Mouse (Mus musculus) midbrain, embryonic 11.5 days (tissue): ENCODE data around the gene Tub. TPM values are rescaled to one million over a fixed set of nuclear protein-coding genes. Genes with fewer than 3 reads are reported as not detected.
A peak's percentile ranks its signal among the peaks of the same experiment; 100 is the strongest.

Source experiments
- ATAC-seq: fragments of 200-750 bp; cut with Nextera tagmentation; 2 replicates; pipeline ENCODE4 v1.8.0; 2017; ENCODE audit warnings: moderate TSS enrichment, moderate library complexity; ENCODE audit not compliant: low FRiP score
- DNase-seq: peaks from one replicate; pipeline ENCODE4 v3.0.0; 2015; ENCODE audit warnings: low spot score; ENCODE audit errors: missing footprints
- H3K27ac ChIP-seq: fragments of 300-500 bp; sonication (generic); 2 replicates; pipeline ENCODE4 v1.5.1; 2014; ENCODE audit warnings: low read depth, low read length
- H3K27me3 ChIP-seq: fragments of 300-500 bp; sonication (generic); 2 replicates; pipeline ENCODE4 v1.6.1; 2014; ENCODE audit warnings: mild to moderate bottlenecking, low read length, moderate library complexity, mixed read lengths; ENCODE audit not compliant: control insufficient read depth, insufficient read depth
- H3K36me3 ChIP-seq: fragments of 300-500 bp; sonication (generic); 2 replicates; pipeline ENCODE4 v1.6.1; 2014; ENCODE audit warnings: mild to moderate bottlenecking, low read length, moderate library complexity, mixed read lengths; ENCODE audit not compliant: control insufficient read depth, insufficient read depth
- H3K4me1 ChIP-seq: fragments of 300-500 bp; sonication (generic); 2 replicates; pipeline ENCODE4 v1.6.1; 2014; ENCODE audit warnings: low read length; ENCODE audit not compliant: control insufficient read depth, insufficient read depth
- H3K4me2 ChIP-seq: fragments of 300-500 bp; sonication (generic); 2 replicates; pipeline ENCODE4 v1.6.1; 2014; ENCODE audit warnings: mild to moderate bottlenecking, moderate library complexity
- H3K4me3 ChIP-seq: fragments of 300-500 bp; sonication (generic); 2 replicates; pipeline ENCODE4 v1.5.1; 2014; ENCODE audit warnings: low read depth, low read length
- H3K9ac ChIP-seq: fragments of 300-500 bp; sonication (generic); 2 replicates; pipeline ENCODE4 v1.6.1; 2014; ENCODE audit warnings: low read length
- H3K9me3 ChIP-seq: fragments of 300-500 bp; sonication (generic); 2 replicates; pipeline ENCODE4 v1.6.1; 2016; ENCODE audit warnings: low read length; ENCODE audit not compliant: control insufficient read depth
- WGBS: fragments of 180-500 bp; shearing (Covaris S2); extraction: QIAGEN DNeasy Blood & Tissue Kit; methylation state at CpG from one replicate; pipeline ENCODE4 v1.1.7; 2014; 5-methylcytosine and 5-hydroxymethylcytosine counted together
- polyA plus RNA-seq: library from polyadenylated mRNA; unstranded; fragments of >200 nt; fragmentation: Nextera tagmentation; extraction: Ambion mirVana; gene quantifications from 2 replicates; pipeline ENCODE4 v1.2.1, GENCODE M21; 2014

Gene Tub
- polyA plus RNA-seq, 1 experiment from 2014 or later: 10.5 TPM

- H3K36me3 ChIP-seq: peaks cover 26% of the 10 kb centered on the region
These were observed 13.5 kb upstream of the Tub start for GRCm38 (mm10) chr7:108936591-108936990.

GRCm38 (mm10) chr7:108941466-108941865 lies 8.7 kb upstream of the Tub start:
- Histone ChIP-seq H3K36me3 (peaks cover 30% of the 10 kb centered on the region), H3K4me1 (no peaks in the 10 kb centered on the region)

More at GRCm38 (mm10) chr7:108936591-108936990, 13.5 kb upstream of the Tub start:
- H3K4me3 ChIP-seq: no peak overlapping the region
- no peak overlapping the region for H3K9ac ChIP-seq
- no peak overlapping the region for H3K4me2 ChIP-seq
- no peaks in the 10 kb centered on the region for H3K9me3 ChIP-seq
- H3K27ac ChIP-seq: no peak overlapping the region
- no peak for ATAC-seq
- 96% methylated on average over 4 of the region's 4 CpGs for WGBS
- DNase-seq: no peak
- H3K27me3 ChIP-seq: no peaks in the 10 kb centered on the region
- peaks cover 7% of the 10 kb centered on the region for H3K4me1 ChIP-seq

GRCm38 (mm10) chr7:108944002-108944401 lies 6.1 kb upstream of the Tub start:
- peak; percentile 63 for ATAC-seq
- 2% methylated on average over 2 of the region's 2 CpGs for WGBS
- Histone ChIP-seq H3K4me2 (no peak overlapping the region), H3K27me3 (no peaks in the 10 kb centered on the region), H3K4me1 (no peaks in the 10 kb centered on the region), H3K9ac (no peak overlapping the region), H3K4me3 (no peak overlapping the region), H3K36me3 (peaks cover 18% of the 10 kb centered on the region), H3K9me3 (no peaks in the 10 kb centered on the region), H3K27ac (no peak overlapping the region)
- peak; percentile 93 for DNase-seq

More at GRCm38 (mm10) chr7:108941466-108941865, 8.7 kb upstream of the Tub start:
- DNase-seq (no peak), ATAC-seq (no peak)
- H3K4me2 ChIP-seq: no peak overlapping the region
- WGBS: 91% methylated on average over 9 of the region's 9 CpGs
- H3K9me3 ChIP-seq: no peaks in the 10 kb centered on the region
- H3K27ac ChIP-seq: no peak overlapping the region
- H3K27me3 ChIP-seq: no peaks in the 10 kb centered on the region
- no peak overlapping the region for H3K9ac ChIP-seq
- H3K4me3 ChIP-seq: no peak overlapping the region

GRCm38 (mm10) chr7:108948611-108949010 lies 1.5 kb upstream of the Tub start:
- no peak overlapping the region for H3K4me2 ChIP-seq
- no peak overlapping the region for H3K4me3 ChIP-seq
- no peak for ATAC-seq
- H3K36me3 ChIP-seq: peaks cover 4% of the 10 kb centered on the region; the same call in 1 of the 2 replicates
- DNase-seq: no peak
- no peak overlapping the region for H3K9ac ChIP-seq
- peaks cover 35% of the 10 kb centered on the region for H3K27me3 ChIP-seq
- H3K27ac ChIP-seq: no peak overlapping the region
- H3K4me1 ChIP-seq: peaks cover 3% of the 10 kb centered on the region; the same call in 1 of the 2 replicates
- no peaks in the 10 kb centered on the region for H3K9me3 ChIP-seq

- no peak for DNase-seq
- Histone ChIP-seq H3K4me3 (no peak overlapping the region), H3K9me3 (no peaks in the 10 kb centered on the region), H3K27ac (no peak overlapping the region), H3K36me3 (peaks cover 4% of the 10 kb centered on the region; the same call in 1 of the 2 replicates), H3K27me3 (peaks cover 35% of the 10 kb centered on the region), H3K4me1 (peaks cover 3% of the 10 kb centered on the region; the same call in 1 of the 2 replicates), H3K4me2 (no peak overlapping the region), H3K9ac (no peak overlapping the region)
- 22% methylated on average over 2 of the region's 2 CpGs for WGBS
- no peak for ATAC-seq
These were observed 837 bp upstream of the Tub start for GRCm38 (mm10) chr7:108949301-108949700.

- Histone ChIP-seq H3K9me3 (no peaks in the 10 kb centered on the region), H3K4me3 (peak overlapping the region; percentile 52), H3K36me3 (no peaks in the 10 kb centered on the region; the same call in 1 of the 2 replicates), H3K4me1 (peaks cover 3% of the 10 kb centered on the region; the same call in 1 of the 2 replicates), H3K27me3 (peaks cover 35% of the 10 kb centered on the region), H3K27ac (no peak overlapping the region), H3K9ac (peak overlapping the region; percentile 51), H3K4me2 (peak overlapping the region; percentile 99)
- ATAC-seq: peak; percentile 56
- 1% methylated on average over 52 of the region's 52 CpGs for WGBS
- DNase-seq: peak; percentile 96
These were observed 709 bp downstream of the Tub start for GRCm38 (mm10) chr7:108950762-108951331.

GRCm38 (mm10) chr7:108952801-108953200 lies 2.7 kb downstream of the Tub start:
- Histone ChIP-seq H3K4me3 (no peak overlapping the region), H3K27ac (no peak overlapping the region), H3K27me3 (peaks cover 35% of the 10 kb centered on the region), H3K9ac (no peak overlapping the region), H3K36me3 (no peaks in the 10 kb centered on the region), H3K9me3 (no peaks in the 10 kb centered on the region), H3K4me2 (no peak overlapping the region), H3K4me1 (peaks cover 3% of the 10 kb centered on the region; the same call in 1 of the 2 replicates)
- DNase-seq: no peak
- ATAC-seq: no peak
- WGBS: 85% methylated on average over 6 of the region's 6 CpGs

- WGBS: 55% methylated on average over 4 of the region's 4 CpGs
- Histone ChIP-seq H3K36me3 (no peaks in the 10 kb centered on the region), H3K4me2 (no peak overlapping the region), H3K4me1 (peaks cover 3% of the 10 kb centered on the region; the same call in 1 of the 2 replicates), H3K9ac (no peak overlapping the region), H3K4me3 (no peak overlapping the region), H3K9me3 (no peaks in the 10 kb centered on the region), H3K27ac (no peak overlapping the region), H3K27me3 (peaks cover 35% of the 10 kb centered on the region)
- DNase-seq: no peak
- ATAC-seq: no peak
These were observed 4.0 kb downstream of the Tub start for GRCm38 (mm10) chr7:108954185-108954584.

- no peak overlapping the region for H3K4me3 ChIP-seq
- no peak overlapping the region for H3K27ac ChIP-seq
- no peaks in the 10 kb centered on the region for H3K9me3 ChIP-seq
- no peaks in the 10 kb centered on the region for H3K36me3 ChIP-seq
- DNase-seq (peak; percentile 61), ATAC-seq (no peak)
- WGBS: 83% methylated on average over 2 of the region's 2 CpGs
- peaks cover 3% of the 10 kb centered on the region for H3K27me3 ChIP-seq
- no peak overlapping the region for H3K4me2 ChIP-seq
- no peaks in the 10 kb centered on the region for H3K4me1 ChIP-seq
- H3K9ac ChIP-seq: no peak overlapping the region
These were observed 7.6 kb downstream of the Tub start for GRCm38 (mm10) chr7:108957734-108958133.
